ENCODE assay signal across 18 mouse cellular contexts in the genomic region with DNA sequence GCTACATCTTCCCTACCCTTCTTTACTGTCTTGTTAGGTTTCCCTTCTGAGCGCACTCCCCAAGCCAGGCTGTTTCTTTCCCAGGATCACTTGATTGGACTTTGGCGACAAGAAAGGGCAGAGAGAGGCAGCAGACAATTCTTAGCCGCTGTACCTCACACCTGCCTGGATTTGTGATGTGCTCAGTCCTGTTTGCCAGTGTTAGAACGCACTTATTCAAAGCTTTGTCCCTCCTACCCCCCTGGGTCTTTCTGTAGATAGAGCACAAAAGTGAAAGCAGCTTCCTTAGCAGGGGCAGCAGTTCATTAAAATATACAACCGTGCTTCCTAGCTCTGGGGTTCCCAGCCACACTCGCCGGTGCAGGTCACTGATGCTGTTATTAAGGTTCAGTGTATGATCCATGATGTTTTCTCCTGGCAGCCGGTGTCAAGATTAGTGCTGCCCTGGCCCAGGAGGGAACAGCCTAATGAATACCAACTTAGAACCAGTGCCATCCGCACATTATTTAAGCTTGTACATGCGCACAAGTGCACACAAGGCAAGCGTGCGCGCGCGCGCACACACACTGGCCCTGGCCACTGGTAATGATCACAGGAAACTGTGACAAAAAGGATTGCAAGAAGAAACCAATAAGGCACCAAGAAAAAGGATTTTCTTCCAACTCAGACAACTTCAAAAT. TPM values are rescaled to one million over a fixed set of nuclear protein-coding genes. Genes with fewer than 3 reads are reported as not detected.
DNase-seq lines count a peak whose midpoint lies in the region; ATAC-seq and TF ChIP-seq lines count a peak whose summit lies in the region.
"Had no signal": no experiment of that assay in that cellular context is flagged by ENCODE, and none has a peak within 500 bp of the region (broad histone marks: within the 10 kb centered on the region; RNA-seq: fewer than 3 reads in every experiment).

No protein-coding gene starts in this region.

- no peak for DNase-seq in heart, postnatal 14 days
- peak; percentile 63 for DNase-seq in R1 (ENCODE audit: low read depth, low spot score)
- no peak for DNase-seq in spleen, adult 12 weeks (ENCODE audit: low spot score)
- no peak for DNase-seq in thymus, postnatal 4 days
- no peak for DNase-seq in cerebellum, adult 11-12 months
- DNase-seq: adrenal gland, adult 2 months; B cell, adult 2 months; cerebellum, postnatal 10 days; kidney, adult 8-10 months; thymus, adult 2 months had no signal

- no peak overlapping the region for H3K4me3 ChIP-seq in heart, embryonic 12.5 days
- H3K4me3 ChIP-seq in E14TG2a.4 (replicated peaks; ENCODE audit: low read length): peak overlapping the region; percentile 74
- H3K4me3 ChIP-seq in liver, embryonic 15.5 days (replicated peaks): no peak overlapping the region
- H3K4me3 ChIP-seq: left cerebral cortex, adult 2 months; limb, embryonic 13.5 days had no signal

- no peak overlapping the region for H3K27ac ChIP-seq in heart, embryonic 12.5 days (ENCODE audit: poor library complexity, severe bottlenecking)
- H3K27ac ChIP-seq in liver, embryonic 15.5 days (replicated peaks): peak overlapping the region; percentile 60
- H3K27ac ChIP-seq: hindbrain, embryonic 14.5 days; left cerebral cortex, adult 2 months; limb, embryonic 13.5 days had no signal

- ATAC-seq in heart, embryonic 12.5 days (ENCODE audit: insufficient number of reproducible peaks, low FRiP score): no peak
- ATAC-seq in liver, embryonic 15.5 days (ENCODE audit: insufficient read depth): no peak
- ATAC-seq: lung, postnatal 0 days had no signal

- peak overlapping the region; percentile 13; the same call in 1 of the 2 replicates for H3K4me2 ChIP-seq in heart, embryonic 12.5 days
- H3K4me2 ChIP-seq in liver, embryonic 15.5 days: peak overlapping the region; percentile 99; the same call in 1 of the 2 replicates
- H3K4me2 ChIP-seq: hindbrain, embryonic 14.5 days; limb, embryonic 13.5 days; midbrain, embryonic 11.5 days had no signal

- no peaks in the 10 kb centered on the region for H3K36me3 ChIP-seq in heart, embryonic 12.5 days
- peaks cover 90% of the 10 kb centered on the region for H3K36me3 ChIP-seq in E14TG2a.4 (ENCODE audit: insufficient read depth, low read length)
- peaks cover 61% of the 10 kb centered on the region for H3K36me3 ChIP-seq in liver, embryonic 15.5 days (replicated peaks)

- peaks cover 14% of the 10 kb centered on the region for H3K27me3 ChIP-seq in heart, embryonic 12.5 days (replicated peaks)
- no peaks in the 10 kb centered on the region for H3K27me3 ChIP-seq in E14TG2a.4 (ENCODE audit: insufficient read depth, low read length)
- peaks cover 19% of the 10 kb centered on the region for H3K27me3 ChIP-seq in liver, embryonic 15.5 days

- H3K9ac ChIP-seq in heart, embryonic 12.5 days: no peak overlapping the region
- no peak overlapping the region for H3K9ac ChIP-seq in liver, embryonic 15.5 days
- H3K9ac ChIP-seq: hindbrain, embryonic 14.5 days; limb, embryonic 13.5 days had no signal

- H3K9me3 ChIP-seq in heart, embryonic 12.5 days (replicated peaks): no peaks in the 10 kb centered on the region
- no peaks in the 10 kb centered on the region for H3K9me3 ChIP-seq in E14TG2a.4 (ENCODE audit: low read length)
- no peaks in the 10 kb centered on the region for H3K9me3 ChIP-seq in liver, embryonic 15.5 days (replicated peaks)
- H3K9me3 ChIP-seq: limb, embryonic 13.5 days had no signal

- H3K4me1 ChIP-seq in heart, embryonic 12.5 days (replicated peaks): peaks cover 45% of the 10 kb centered on the region
- H3K4me1 ChIP-seq in E14TG2a.4 (replicated peaks; ENCODE audit: low read depth, low read length): peaks cover 65% of the 10 kb centered on the region
- peaks cover 54% of the 10 kb centered on the region for H3K4me1 ChIP-seq in liver, embryonic 15.5 days (replicated peaks)

- 67% methylated on average over 16 of the region's 16 CpGs for WGBS in heart, embryonic 12.5 days
- WGBS in liver, embryonic 15.5 days (ENCODE audit: insufficient replicate concordance): 84% methylated on average over 16 of the region's 16 CpGs

- intact Hi-C loops in heart, postnatal 14 days (cut with DNase I): no loop called here

- TF ChIP-seq CTCF in E14TG2a.4 (conservative IDR thresholded peaks at IDR 0.05; ENCODE audit: low read length): no peak

RNA-seq across cellular contexts. Expression of gene Fzd5, which starts 6.1 kb away (rescaled TPM):
- polyA plus RNA-seq in heart, embryonic 12.5 days (2016; fragmentation: Nextera tagmentation; extraction: Ambion mirVana): 1.7 and 2.0 TPM in 2 replicates
- 1 to 10 TPM; 4.7 to 4.9 TPM for total RNA-seq in heart, postnatal 14 days (2021)
- polyA plus RNA-seq in liver, embryonic 15.5 days (2015; fragmentation: Nextera tagmentation; extraction: Ambion mirVana): 2.1 and 2.3 TPM in 2 replicates

RNA-seq across cellular contexts. Expression of gene Ccnyl1, which starts 41.2 kb away (rescaled TPM):
- 4.1 and 4.2 TPM in 2 replicates for polyA plus RNA-seq in heart, embryonic 12.5 days (2016; fragmentation: Nextera tagmentation; extraction: Ambion mirVana)
- total RNA-seq in heart, postnatal 14 days (2021): 10 to 100 TPM; 20.5 to 21.4 TPM
- polyA plus RNA-seq in liver, embryonic 15.5 days (2015; fragmentation: Nextera tagmentation; extraction: Ambion mirVana): 0.67 and 0.98 TPM in 2 replicates
